Mouse (Mus musculus) intestine, postnatal 0 days (tissue): ENCODE measurements around the gene Olfr806. TPM values are rescaled to one million over a fixed set of nuclear protein-coding genes. Genes with fewer than 3 reads are reported as not detected.

Experiments used
- ATAC-seq: fragments of 200-750 bp; cut with Nextera tagmentation; 2 replicates; pipeline ENCODE4 v1.8.0; 2017; ENCODE audit warnings: mild to moderate bottlenecking, moderate TSS enrichment, moderate library complexity
- H3K27ac ChIP-seq: fragments of 300-500 bp; sonication (generic); 2 replicates; pipeline ENCODE4 v1.5.1; 2014; ENCODE audit warnings: mild to moderate bottlenecking, low read depth, low read length, moderate library complexity
- H3K27me3 ChIP-seq: fragments of 300-500 bp; sonication (generic); replicated peaks from 2 replicates; pipeline ENCODE4 v1.6.1; 2014; ENCODE audit warnings: low read length, mixed read lengths; ENCODE audit not compliant: control insufficient read depth, insufficient read depth
- H3K36me3 ChIP-seq: fragments of 300-500 bp; sonication (generic); 2 replicates; pipeline ENCODE4 v1.6.1; 2014; ENCODE audit warnings: mild to moderate bottlenecking, moderate library complexity; ENCODE audit not compliant: control insufficient read depth, insufficient read depth
- H3K4me1 ChIP-seq: fragments of 300-500 bp; sonication (generic); replicated peaks from 2 replicates; pipeline ENCODE4 v1.6.1; 2014; ENCODE audit warnings: antibody characterized with exemption, low read length, mixed read lengths; ENCODE audit not compliant: control insufficient read depth, insufficient read depth
- H3K4me2 ChIP-seq: fragments of 300-500 bp; sonication (generic); replicated peaks from 2 replicates; pipeline ENCODE4 v1.6.1; 2014; ENCODE audit warnings: low read depth, mild to moderate bottlenecking, moderate library complexity
- H3K4me3 ChIP-seq: fragments of 300-500 bp; sonication (generic); 2 replicates; pipeline ENCODE4 v1.5.1; 2014; ENCODE audit warnings: low read depth, low read length
- H3K9ac ChIP-seq: fragments of 300-500 bp; sonication (generic); 2 replicates; pipeline ENCODE4 v1.6.1; 2014; ENCODE audit warnings: mild to moderate bottlenecking, low read depth, low read length
- H3K9me3 ChIP-seq: fragments of 300-500 bp; sonication (generic); 2 replicates; pipeline ENCODE4 v1.6.1; 2016; ENCODE audit warnings: mixed run types; ENCODE audit not compliant: control insufficient read depth
- CTCF ChIP-seq: sonication (generic); IDR thresholded peaks from 2 replicates; pipeline ENCODE4 v1.5.1; 2016; ENCODE audit warnings: low read depth, mild to moderate bottlenecking, control low read depth, antibody characterized with exemption, moderate library complexity
- WGBS: fragments of 180-500 bp; shearing (Covaris S2); extraction: QIAGEN DNeasy Blood & Tissue Kit; methylation state at CpG from one replicate; pipeline ENCODE4 v1.1.7; 2014; 5-methylcytosine and 5-hydroxymethylcytosine counted together
- microRNA-seq: library from miRNA; unstranded; fragments of <30 nt; microRNA quantifications from one replicate; pipeline ENCODE4, GENCODE M21; 2016
- polyA plus RNA-seq: library from polyadenylated mRNA; unstranded; fragments of >200 nt; fragmentation: Nextera tagmentation; extraction: Ambion mirVana; gene quantifications from 2 replicates; pipeline ENCODE4 v1.2.1, GENCODE M21; 2015

The Olfr806 gene
- polyA plus RNA-seq, 1 experiment from 2014 or later = not detected

- Histone ChIP-seq H3K27me3 (no peaks in the 10 kb centered on the region), H3K36me3 (no peaks in the 10 kb centered on the region), H3K4me1 (no peaks in the 10 kb centered on the region), H3K27ac (no peak within 1 kb of the TSS), H3K9ac (no peak within 1 kb of the TSS), H3K4me2 (no peak within 1 kb of the TSS), H3K9me3 (no peaks in the 10 kb centered on the region), H3K4me3 (no peak within 1 kb of the TSS)
- TF ChIP-seq CTCF = no peak
- 76% methylated on average over 2 of the region's 2 CpGs for WGBS
- ATAC-seq = no peak
These were observed 47.5 kb downstream of the Olfr806 start, which contains the start of gene Olfr803 for GRCm38 (mm10) chr10:129694186-129694585. Gene Olfr803, minus strand, starts transcription at chr10:129694286.

- Histone ChIP-seq H3K9me3 (no peaks in the 10 kb centered on the region), H3K4me3 (no peak within 1 kb of the TSS), H3K4me1 (no peaks in the 10 kb centered on the region), H3K36me3 (no peaks in the 10 kb centered on the region), H3K27me3 (no peaks in the 10 kb centered on the region), H3K27ac (no peak within 1 kb of the TSS), H3K4me2 (no peak within 1 kb of the TSS), H3K9ac (no peak within 1 kb of the TSS)
- TF ChIP-seq CTCF = no peak
- WGBS = 45% methylated on average over 1 of the region's 1 CpGs
- ATAC-seq = no peak
These were observed 53.7 kb downstream of the Olfr806 start, which contains the start of gene Olfr802 for GRCm38 (mm10) chr10:129688069-129688468. Gene Olfr802, minus strand, starts transcription at chr10:129688169.

Small RNA genes within 50 kb of the gene (microRNA-seq; reads per million reads assigned to microRNA genes)
- gene Gm24485 = not detected

Other genes with a start within 250 kb of the Olfr806 start
- not detected in 2 replicates for gene Olfr790, start 243.4 kb downstream of the Olfr806 start, polyA plus RNA-seq
- not detected in 2 replicates for gene Olfr791, start 220.1 kb downstream of the Olfr806 start, polyA plus RNA-seq
- gene Olfr792, start 202.8 kb downstream of the Olfr806 start, polyA plus RNA-seq = not detected in 2 replicates
- not detected in 2 replicates for gene Olfr794, start 174.3 kb downstream of the Olfr806 start, polyA plus RNA-seq
- not detected in 2 replicates for gene Olfr796, start 129.4 kb downstream of the Olfr806 start, polyA plus RNA-seq
- not detected in 2 replicates for gene Olfr798, start 114.0 kb downstream of the Olfr806 start, polyA plus RNA-seq
- not detected in 2 replicates for gene Olfr799, start 104.4 kb downstream of the Olfr806 start, polyA plus RNA-seq
- gene Olfr800, start 84.2 kb downstream of the Olfr806 start, polyA plus RNA-seq = not detected in 2 replicates
- gene Olfr801, start 68.1 kb downstream of the Olfr806 start, polyA plus RNA-seq = not detected in 2 replicates
- not detected in 2 replicates for gene Olfr802, start 53.8 kb downstream of the Olfr806 start, polyA plus RNA-seq
- gene Olfr803, start 47.6 kb downstream of the Olfr806 start, polyA plus RNA-seq = not detected in 2 replicates
- gene Olfr804, start 38.7 kb downstream of the Olfr806 start, polyA plus RNA-seq = not detected in 2 replicates
- not detected in 2 replicates for gene Olfr805, start 12.5 kb downstream of the Olfr806 start, polyA plus RNA-seq
- gene Olfr807, start 15.9 kb upstream of the Olfr806 start, polyA plus RNA-seq = not detected in 2 replicates
- gene Olfr808, start 23.6 kb upstream of the Olfr806 start, polyA plus RNA-seq = not detected in 2 replicates
- gene Olfr809, start 32.7 kb upstream of the Olfr806 start, polyA plus RNA-seq = not detected in 2 replicates
- gene Olfr810, start 53.0 kb upstream of the Olfr806 start, polyA plus RNA-seq = not detected in 2 replicates
- gene Olfr811, start 62.5 kb upstream of the Olfr806 start, polyA plus RNA-seq = not detected in 2 replicates
- gene Olfr812, start 104.2 kb upstream of the Olfr806 start, polyA plus RNA-seq = not detected in 2 replicates
- not detected in 2 replicates for gene Olfr813, start 113.4 kb upstream of the Olfr806 start, polyA plus RNA-seq
- gene Olfr814, start 137.9 kb upstream of the Olfr806 start, polyA plus RNA-seq = not detected in 2 replicates
- not detected in 2 replicates for gene Olfr815, start 163.9 kb upstream of the Olfr806 start, polyA plus RNA-seq
- gene Olfr816, start 173.7 kb upstream of the Olfr806 start, polyA plus RNA-seq = not detected in 2 replicates
- not detected in 2 replicates for gene Olfr818, start 207.2 kb upstream of the Olfr806 start, polyA plus RNA-seq
- not detected in 2 replicates for gene Olfr819, start 225.3 kb upstream of the Olfr806 start, polyA plus RNA-seq
- not detected in 2 replicates for gene Olfr247, start 234.2 kb upstream of the Olfr806 start, polyA plus RNA-seq
- gene Gm10310, start 243.1 kb upstream of the Olfr806 start, polyA plus RNA-seq = not detected in 2 replicates